ENCODE assay signal across 26 mouse cellular contexts in the genomic region with DNA sequence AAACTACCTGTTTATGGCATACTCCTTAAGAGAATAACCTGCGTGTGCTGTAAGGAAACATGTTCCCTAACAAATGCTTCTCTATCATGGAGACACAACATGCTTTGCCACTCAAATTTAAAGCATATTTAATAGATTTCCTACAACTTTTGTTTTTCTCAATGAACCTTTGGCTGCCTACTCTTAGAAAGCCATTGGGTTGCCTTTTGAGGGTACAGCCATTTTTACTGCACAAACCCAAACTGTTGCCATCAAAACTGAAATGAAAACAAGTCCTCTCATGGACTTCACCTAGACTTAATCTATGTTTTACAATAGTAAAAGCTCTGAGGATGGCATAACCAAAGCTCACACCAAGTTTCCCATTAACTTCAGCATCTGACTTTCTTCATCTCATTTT.
"Had no signal": no experiment of that assay in that cellular context is flagged by ENCODE, and none has a peak within 500 bp of the region (broad histone marks: within the 10 kb centered on the region; RNA-seq: fewer than 3 reads in every experiment).

No protein-coding gene starts in this region.

- H3K27ac ChIP-seq: gastrocnemius, adult 2 months; heart, embryonic 10.5 days; hindbrain, embryonic 10.5 days; hindbrain, embryonic 12.5 days; hindbrain, embryonic 14.5 days; intestine, embryonic 15.5 days; layer of hippocampus, adult 2 months; limb, embryonic 13.5 days; limb, embryonic 15.5 days; liver, embryonic 14.5 days had no signal

- ATAC-seq: hindbrain, embryonic 16.5 days; inflammation-experienced regulatory T-cells, adult 6 months; intestine, embryonic 15.5 days; intestine, postnatal 0 days had no signal

- H3K4me2 ChIP-seq: heart, embryonic 12.5 days; hindbrain, embryonic 12.5 days; hindbrain, embryonic 14.5 days; intestine, embryonic 15.5 days; limb, embryonic 13.5 days; limb, embryonic 15.5 days had no signal

- H3K9ac ChIP-seq: heart, embryonic 12.5 days; hindbrain, embryonic 12.5 days; hindbrain, embryonic 14.5 days; intestine, embryonic 15.5 days; limb, embryonic 13.5 days; limb, embryonic 15.5 days; liver, embryonic 14.5 days had no signal

- H3K9me3 ChIP-seq: heart, embryonic 10.5 days; heart, embryonic 12.5 days; hindbrain, embryonic 10.5 days; hindbrain, embryonic 12.5 days; intestine, embryonic 15.5 days; limb, embryonic 13.5 days; limb, embryonic 15.5 days had no signal

- H3K27me3 ChIP-seq: heart, embryonic 12.5 days; hindbrain, embryonic 12.5 days; intestine, embryonic 15.5 days; limb, embryonic 13.5 days; limb, embryonic 15.5 days had no signal

- DNase-seq: gastrocnemius, adult 2 months; gastrocnemius, postnatal 10 days; gastrocnemius, postnatal 25 days; heart, adult 18-20 months; heart, postnatal 10 days; heart, postnatal 4 days; kidney, adult 18-20 months; kidney, adult 8-10 months; kidney, postnatal 10 days; kidney, postnatal 25 days; kidney, postnatal 4 days; layer of hippocampus, postnatal 36 days; left cerebral cortex, postnatal 4 days had no signal

- H3K4me3 ChIP-seq: gastrocnemius, adult 2 months; heart, embryonic 10.5 days; heart, embryonic 12.5 days; hindbrain, embryonic 10.5 days; hindbrain, embryonic 12.5 days; intestine, embryonic 15.5 days; layer of hippocampus, adult 2 months; limb, embryonic 13.5 days; limb, embryonic 15.5 days had no signal
